9 mouse cellular contexts compared by ENCODE assay signal in genomic region chr2:125857707-125858106, GRCm38 (mm10). TPM values are rescaled to one million over a fixed set of nuclear protein-coding genes. Genes with fewer than 3 reads are reported as not detected.
DNase-seq lines count a peak whose midpoint lies in the region; ATAC-seq and TF ChIP-seq lines count a peak whose summit lies in the region.
"Had no signal": no experiment of that assay in that cellular context is flagged by ENCODE, and none has a peak within 500 bp of the region (broad histone marks: within the 10 kb centered on the region; RNA-seq: fewer than 3 reads in every experiment).

No protein-coding gene starts in this region.

- no peaks in the 10 kb centered on the region for H3K27me3 ChIP-seq in lung, embryonic 14.5 days (ENCODE audit: insufficient read depth, low read length)
- H3K27me3 ChIP-seq in forebrain, embryonic 11.5 days (ENCODE audit: control insufficient read depth, insufficient read depth, low read length): no peaks in the 10 kb centered on the region
- H3K27me3 ChIP-seq in limb, embryonic 13.5 days: no peaks in the 10 kb centered on the region
- no peaks in the 10 kb centered on the region for H3K27me3 ChIP-seq in stomach, embryonic 14.5 days (ENCODE audit: control insufficient read depth, insufficient read depth, low read length)

- peaks cover 2% of the 10 kb centered on the region; the same call in 1 of the 2 replicates for H3K4me1 ChIP-seq in lung, embryonic 14.5 days (ENCODE audit: insufficient read depth)
- no peaks in the 10 kb centered on the region; the same call in 1 of the 2 replicates for H3K4me1 ChIP-seq in forebrain, embryonic 11.5 days (replicated peaks; ENCODE audit: control insufficient read depth, insufficient read depth, low read length)
- H3K4me1 ChIP-seq in limb, embryonic 13.5 days: peaks cover 5% of the 10 kb centered on the region
- H3K4me1 ChIP-seq in stomach, embryonic 14.5 days (ENCODE audit: control insufficient read depth, insufficient read depth, low read length): 0 out of 2 replicates have a peak, but pooled peaks cover 3% of the 10 kb centered on the region

- H3K36me3 ChIP-seq in lung, embryonic 14.5 days (ENCODE audit: insufficient read depth): no peaks in the 10 kb centered on the region
- no peaks in the 10 kb centered on the region for H3K36me3 ChIP-seq in forebrain, embryonic 11.5 days (ENCODE audit: control insufficient read depth, insufficient read depth, low read length)
- no peaks in the 10 kb centered on the region for H3K36me3 ChIP-seq in limb, embryonic 13.5 days
- no peaks in the 10 kb centered on the region for H3K36me3 ChIP-seq in stomach, embryonic 14.5 days (ENCODE audit: control insufficient read depth, insufficient read depth, low read length)

- H3K4me3 ChIP-seq in lung, embryonic 14.5 days (ENCODE audit: low read depth, low read length): peak overlapping the region; percentile 100
- H3K4me3 ChIP-seq in forebrain, embryonic 11.5 days (ENCODE audit: low read depth, low read length): peak overlapping the region; percentile 99
- peak overlapping the region; percentile 99 for H3K4me3 ChIP-seq in limb, embryonic 13.5 days
- H3K4me3 ChIP-seq in stomach, embryonic 14.5 days (ENCODE audit: low read depth, low read length): peak overlapping the region; percentile 100; the same call in 1 of the 2 replicates

- peak overlapping the region; percentile 97 for H3K9ac ChIP-seq in lung, embryonic 14.5 days
- no peak overlapping the region for H3K9ac ChIP-seq in forebrain, embryonic 11.5 days (ENCODE audit: low read length)
- peak overlapping the region; percentile 99 for H3K9ac ChIP-seq in limb, embryonic 13.5 days
- H3K9ac ChIP-seq in stomach, embryonic 14.5 days (replicated peaks; ENCODE audit: low read depth, low read length): peak overlapping the region; percentile 95

- ATAC-seq in lung, embryonic 14.5 days (ENCODE audit: insufficient read depth): no peak
- no peak for ATAC-seq in forebrain, embryonic 11.5 days (replicated peaks; ENCODE audit: low FRiP score)
- no peak for ATAC-seq in limb, embryonic 13.5 days (ENCODE audit: low FRiP score, low read depth)
- ATAC-seq in stomach, embryonic 14.5 days (ENCODE audit: insufficient number of reproducible peaks, insufficient read depth, low FRiP score, low read depth): no peak
- no peak for ATAC-seq in megakaryocyte progenitor cell, adult 5-6 weeks (replicated peaks; ENCODE audit: poor library complexity)

- H3K27ac ChIP-seq in lung, embryonic 14.5 days (ENCODE audit: low read depth): no peak overlapping the region
- no peak overlapping the region for H3K27ac ChIP-seq in forebrain, embryonic 11.5 days (ENCODE audit: low read depth, low read length)
- no peak overlapping the region for H3K27ac ChIP-seq in limb, embryonic 13.5 days
- no peak overlapping the region for H3K27ac ChIP-seq in stomach, embryonic 14.5 days (ENCODE audit: low read length)

- DNase-seq in lung, embryonic 14.5 days: no peak
- no peak for DNase-seq in lung, postnatal 36 days
- DNase-seq in forebrain, embryonic 11.5 days (ENCODE audit: low spot score): no peak
- DNase-seq in embryo, embryonic 9.5 days (ENCODE audit: extremely low spot score): no peak
- DNase-seq in embryo, embryonic 11 days: no peak
- DNase-seq: kidney, postnatal 25 days had no signal

- peak; percentile 25; the same call in 1 of the 2 replicates for TF ChIP-seq CTCF in lung, embryonic 14.5 days (IDR thresholded peaks at IDR 0.05; ENCODE audit: low read depth)

- WGBS in lung, embryonic 14.5 days: 39% methylated on average over 3 of the region's 3 CpGs
- 55% methylated on average over 3 of the region's 3 CpGs for WGBS in forebrain, embryonic 11.5 days
- 46% methylated on average over 3 of the region's 3 CpGs for WGBS in limb, embryonic 13.5 days
- WGBS in stomach, embryonic 14.5 days: 41% methylated on average over 3 of the region's 3 CpGs

- H3K9me3 ChIP-seq in lung, embryonic 14.5 days (ENCODE audit: low read depth, low read length): no peaks in the 10 kb centered on the region
- no peaks in the 10 kb centered on the region for H3K9me3 ChIP-seq in forebrain, embryonic 11.5 days (ENCODE audit: control insufficient read depth, low read length)
- H3K9me3 ChIP-seq in limb, embryonic 13.5 days: no peaks in the 10 kb centered on the region
- no peaks in the 10 kb centered on the region for H3K9me3 ChIP-seq in stomach, embryonic 14.5 days (ENCODE audit: control insufficient read depth, low read depth, low read length)

- H3K4me2 ChIP-seq in lung, embryonic 14.5 days: peak overlapping the region; percentile 65
- H3K4me2 ChIP-seq in forebrain, embryonic 11.5 days (ENCODE audit: low read depth, low read length, severe bottlenecking): peak overlapping the region; percentile 75
- H3K4me2 ChIP-seq in limb, embryonic 13.5 days (replicated peaks): peak overlapping the region; percentile 69
- H3K4me2 ChIP-seq in stomach, embryonic 14.5 days (replicated peaks; ENCODE audit: low read depth, low read length): peak overlapping the region; percentile 61

RNA-seq across cellular contexts. Expression of gene Galk2, which starts 1.2 kb away (rescaled TPM):
- 39.3 and 41.3 TPM in 2 replicates for polyA plus RNA-seq in lung, embryonic 14.5 days (2014; fragmentation: Nextera tagmentation; extraction: Ambion mirVana)
- 28.8 and 29.3 TPM in 2 replicates for polyA plus RNA-seq in forebrain, embryonic 11.5 days (2014; fragmentation: Nextera tagmentation; extraction: Ambion mirVana)
- 43.7 and 44.8 TPM in 2 replicates for polyA plus RNA-seq in limb, embryonic 13.5 days (2015; fragmentation: Nextera tagmentation; extraction: Ambion mirVana)
- polyA plus RNA-seq in stomach, embryonic 14.5 days (2014; fragmentation: Nextera tagmentation; extraction: Ambion mirVana): 42.6 and 46.2 TPM in 2 replicates
- 24.3 and 24.6 TPM in 2 replicates for total RNA-seq in megakaryocyte progenitor cell, adult 5-6 weeks (2015)
- total RNA-seq in megakaryocyte progenitor cell, adult 5-6 weeks (2017): 44.9 and 63.8 TPM in 2 replicates

RNA-seq across cellular contexts. Expression of gene Cops2, which starts 1.2 kb away (rescaled TPM):
- polyA plus RNA-seq in lung, embryonic 14.5 days (2014; fragmentation: Nextera tagmentation; extraction: Ambion mirVana): 85.9 and 89.7 TPM in 2 replicates
- 99.8 and 102 TPM in 2 replicates for polyA plus RNA-seq in forebrain, embryonic 11.5 days (2014; fragmentation: Nextera tagmentation; extraction: Ambion mirVana)
- polyA plus RNA-seq in limb, embryonic 13.5 days (2015; fragmentation: Nextera tagmentation; extraction: Ambion mirVana): 86.1 and 90.3 TPM in 2 replicates
- 81.3 and 83.0 TPM in 2 replicates for polyA plus RNA-seq in stomach, embryonic 14.5 days (2014; fragmentation: Nextera tagmentation; extraction: Ambion mirVana)
- 111 and 131 TPM in 2 replicates for total RNA-seq in megakaryocyte progenitor cell, adult 5-6 weeks (2015)
- 172 and 218 TPM in 2 replicates for total RNA-seq in megakaryocyte progenitor cell, adult 5-6 weeks (2017)
